ENCODE assay signal across 8 mouse cellular contexts in the genomic region with DNA sequence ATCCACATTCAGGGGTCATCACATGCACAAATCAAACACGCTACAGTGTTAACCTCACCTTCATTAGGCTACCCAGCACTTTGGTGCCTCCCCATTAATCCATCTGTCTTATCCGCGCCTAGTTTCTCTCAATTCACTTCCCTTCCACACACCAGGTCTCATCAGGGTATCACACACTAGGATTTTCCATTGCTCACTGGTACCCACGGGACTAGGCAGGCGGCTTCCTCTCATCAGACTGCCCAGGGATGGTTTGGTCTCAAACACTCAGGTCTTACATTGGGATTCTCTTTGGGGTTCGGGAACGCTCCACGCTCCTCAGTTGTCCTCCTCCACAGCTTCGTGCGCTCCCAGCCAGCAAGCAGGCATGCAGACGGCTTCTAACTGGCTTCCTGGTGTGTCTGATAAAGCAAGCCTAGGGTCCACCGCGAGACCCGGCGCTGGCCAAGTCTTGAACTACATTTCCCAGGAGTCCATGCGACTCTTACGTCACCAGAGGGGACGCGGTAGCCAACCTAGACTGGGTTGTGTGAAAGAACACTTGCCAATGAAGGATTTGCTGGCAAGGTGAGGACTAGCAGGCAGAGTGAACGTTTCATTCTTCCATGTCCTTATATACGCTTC. TPM values are rescaled to one million over a fixed set of nuclear protein-coding genes. Genes with fewer than 3 reads are reported as not detected.
A peak's percentile ranks its signal among the peaks of the same experiment; 100 is the strongest.
DNase-seq lines count a peak whose midpoint lies in the region; ATAC-seq lines count a peak whose summit lies in the region.

Gene Zfp940 (minus strand): TSS at position 451 of the 624 bp plus-strand sequence.

- no peak within 1 kb of the TSS for H3K27ac ChIP-seq in hindbrain, embryonic 11.5 days (ENCODE audit: low read depth, low read length)

- H3K4me1 ChIP-seq in hindbrain, embryonic 11.5 days (replicated peaks; ENCODE audit: control insufficient read depth, insufficient read depth, low read length): no peaks in the 10 kb centered on the region

- H3K9me3 ChIP-seq in hindbrain, embryonic 11.5 days (ENCODE audit: control insufficient read depth, low read length): no peaks in the 10 kb centered on the region

- peak; percentile 98 for ATAC-seq in hindbrain, embryonic 11.5 days (ENCODE audit: low FRiP score)

- peak; percentile 83 for DNase-seq in Muller cell, postnatal 12 days (ENCODE audit: inconsistent ontology term)
- peak; percentile 89 for DNase-seq in cerebellum, adult 9-11 months
- DNase-seq in frontal cortex, adult 2 months (ENCODE audit: extremely low spot score in 1 of 2, low spot score in 1 of 2): peak; percentile 84 to 93
- DNase-seq in hindbrain, embryonic 11.5 days (ENCODE audit: low spot score): peak; percentile 95
- DNase-seq in layer of hippocampus, postnatal 10 days (ENCODE audit: low spot score in 2 of 2): peak; percentile 86 to 89
- DNase-seq in lung, postnatal 10 days: peak; percentile 88
- peak; percentile 69 for DNase-seq in retina, adult 2 months (ENCODE audit: low read depth, low spot score)
- peak; percentile 82 to 84 for DNase-seq in thymus, postnatal 36 days

- H3K9ac ChIP-seq in hindbrain, embryonic 11.5 days (ENCODE audit: low read depth, low read length): peak within 1 kb of the TSS; percentile 70

- no peaks in the 10 kb centered on the region for H3K27me3 ChIP-seq in hindbrain, embryonic 11.5 days (ENCODE audit: control insufficient read depth, insufficient read depth, low read length)

- peak within 1 kb of the TSS; percentile 69 for H3K4me2 ChIP-seq in hindbrain, embryonic 11.5 days (replicated peaks; ENCODE audit: low read depth, low read length)

- WGBS in hindbrain, embryonic 11.5 days: 2% methylated on average over 21 of the region's 21 CpGs

- H3K4me3 ChIP-seq in hindbrain, embryonic 11.5 days (ENCODE audit: low read depth, low read length): peak within 1 kb of the TSS; percentile 53

- H3K36me3 ChIP-seq in hindbrain, embryonic 11.5 days (ENCODE audit: control insufficient read depth, insufficient read depth, low read length): no peaks in the 10 kb centered on the region

RNA-seq across cellular contexts. Expression of gene Zfp940, which starts in this region (rescaled TPM):
- polyA plus RNA-seq in frontal cortex, adult 2 months (2012; rRNA removed): 11.3 and 11.8 TPM in 2 replicates
- 10.7 and 12.4 TPM in 2 replicates for polyA plus RNA-seq in hindbrain, embryonic 11.5 days (2014; fragmentation: Nextera tagmentation; extraction: Ambion mirVana)
- total RNA-seq in layer of hippocampus, postnatal 10 days (2021): 10 to 100 TPM; 17.1 to 24.1 TPM
